8 mouse cellular contexts compared by ENCODE assay signal in genomic region chr3:122274241-122275024, GRCm38 (mm10). TPM values are rescaled to one million over a fixed set of nuclear protein-coding genes. Genes with fewer than 3 reads are reported as not detected.
A peak's percentile ranks its signal among the peaks of the same experiment; 100 is the strongest.
DNase-seq lines count a peak whose midpoint lies in the region; ATAC-seq and TF ChIP-seq lines count a peak whose summit lies in the region.

Gene Dnttip2, plus strand, starts transcription at chr3:122274388.

- peaks cover 45% of the 10 kb centered on the region for H3K79me2 ChIP-seq in CH12.LX (replicated peaks; ENCODE audit: control insufficient read depth, extremely low read depth, insufficient read depth, poor library complexity, severe bottlenecking)

- no peaks in the 10 kb centered on the region for H3K27me3 ChIP-seq in CH12.LX (replicated peaks)
- H3K27me3 ChIP-seq in forebrain, embryonic 10.5 days (ENCODE audit: poor library complexity, severe bottlenecking), result no peaks in the 10 kb centered on the region
- no peaks in the 10 kb centered on the region for H3K27me3 ChIP-seq in heart, embryonic 16.5 days (ENCODE audit: control insufficient read depth, insufficient read depth, low read length)
- H3K27me3 ChIP-seq in neural tube, embryonic 15.5 days (replicated peaks), result no peaks in the 10 kb centered on the region

- H3K4me1 ChIP-seq in CH12.LX (ENCODE audit: control insufficient read depth in 1 of 2, insufficient read depth in 2 of 2), result peaks cover 7 to 45% of the 10 kb centered on the region in 2 experiments
- H3K4me1 ChIP-seq in forebrain, embryonic 10.5 days, result peaks cover 30% of the 10 kb centered on the region
- peaks cover 34% of the 10 kb centered on the region for H3K4me1 ChIP-seq in heart, embryonic 16.5 days (ENCODE audit: control insufficient read depth, insufficient read depth, low read length)
- peaks cover 39% of the 10 kb centered on the region for H3K4me1 ChIP-seq in neural tube, embryonic 15.5 days

- H3K9ac ChIP-seq in CH12.LX (ENCODE audit: insufficient read depth, low read depth), result peak within 1 kb of the TSS; percentile 81
- H3K9ac ChIP-seq in heart, embryonic 16.5 days (ENCODE audit: low read length), result peak within 1 kb of the TSS; percentile 98
- peak within 1 kb of the TSS; percentile 87 for H3K9ac ChIP-seq in neural tube, embryonic 15.5 days (replicated peaks)

- TF ChIP-seq RAD21 in CH12.LX (IDR thresholded peaks at IDR 0.05; ENCODE audit: low read depth, low read length), result no peak

- peak; percentile 96 for TF ChIP-seq POLR2A in CH12.LX (IDR thresholded peaks at IDR 0.05; ENCODE audit: low read depth, low read length)

- ATAC-seq in heart, embryonic 16.5 days (replicated peaks; ENCODE audit: extremely low read depth, insufficient read depth, low FRiP score), result peak; percentile 96
- ATAC-seq in neural tube, embryonic 15.5 days (ENCODE audit: low FRiP score), result peak; percentile 95

- H3K36me3 ChIP-seq in CH12.LX (replicated peaks in 1 of 2; ENCODE audit: control insufficient read depth in 1 of 2, insufficient read depth in 1 of 2, low read length in 1 of 2), result peaks cover 31 to 44% of the 10 kb centered on the region in 2 experiments
- H3K36me3 ChIP-seq in forebrain, embryonic 10.5 days (replicated peaks), result peaks cover 44% of the 10 kb centered on the region
- H3K36me3 ChIP-seq in heart, embryonic 16.5 days (ENCODE audit: control insufficient read depth, insufficient read depth), result peaks cover 39% of the 10 kb centered on the region
- peaks cover 42% of the 10 kb centered on the region for H3K36me3 ChIP-seq in neural tube, embryonic 15.5 days

- H3K27ac ChIP-seq in CH12.LX (ENCODE audit: insufficient read depth, low read depth), result peak within 1 kb of the TSS; percentile 35
- H3K27ac ChIP-seq in forebrain, embryonic 10.5 days, result peak within 1 kb of the TSS; percentile 91
- H3K27ac ChIP-seq in heart, embryonic 16.5 days (ENCODE audit: low read length), result peak within 1 kb of the TSS; percentile 80
- H3K27ac ChIP-seq in neural tube, embryonic 15.5 days (replicated peaks), result peak within 1 kb of the TSS; percentile 80

- under 1% methylated on average over 57 of the region's 57 CpGs for WGBS in forebrain, embryonic 10.5 days
- WGBS in heart, embryonic 16.5 days, result under 1% methylated on average over 57 of the region's 57 CpGs
- WGBS in neural tube, embryonic 15.5 days, result under 1% methylated on average over 56 of the region's 57 CpGs

- DNase-seq in CH12.LX (ENCODE audit: extremely low read depth), result peak; percentile 96
- DNase-seq in c-Kit-positive CD71-negative TER-119-negative erythroid progenitor cells, embryonic 14.5 days (ENCODE audit: low read depth), result peak; percentile 93
- DNase-seq in forebrain, embryonic 10.5 days (ENCODE audit: extremely low spot score, low spot score), result peak; percentile 93
- DNase-seq in kidney, postnatal 36 days, result peak; percentile 95
- peak; percentile 93 to 95 for DNase-seq in lung, adult 18-20 months
- peak; percentile 94 for DNase-seq in testis, postnatal 14 days (ENCODE audit: low spot score)

- TF ChIP-seq EP300 in CH12.LX (IDR thresholded peaks at IDR 0.05; ENCODE audit: low read length), result no peak

- H3K4me3 ChIP-seq in CH12.LX (replicated peaks in 1 of 3; ENCODE audit: low read depth in 2 of 3, low read length in 2 of 3, poor library complexity in 1 of 3), result peak within 1 kb of the TSS; percentile 90 to 97 (median 92)
- H3K4me3 ChIP-seq in forebrain, embryonic 10.5 days, result peak within 1 kb of the TSS; percentile 94
- H3K4me3 ChIP-seq in heart, embryonic 16.5 days (ENCODE audit: low read length), result peak within 1 kb of the TSS; percentile 100
- H3K4me3 ChIP-seq in neural tube, embryonic 15.5 days (replicated peaks), result peak within 1 kb of the TSS; percentile 91

- dilution Hi-C loops in CH12.LX (cut with MboI; ENCODE audit: extremely low pct_ligation_motif_present, extremely low pct_unique_long_range_greater_than_20kb, low sequenced_read_pairs), result no loop called here

- no peak for TF ChIP-seq CTCF in CH12.LX (conservative IDR thresholded peaks at IDR 0.05 in 1 of 2, IDR thresholded peaks at IDR 0.05 in 1 of 2; ENCODE audit: low read depth in 2 of 2, low read length in 2 of 2)

- no peaks in the 10 kb centered on the region for H3K9me3 ChIP-seq in CH12.LX (replicated peaks; ENCODE audit: low read length)
- H3K9me3 ChIP-seq in forebrain, embryonic 10.5 days, result no peaks in the 10 kb centered on the region
- H3K9me3 ChIP-seq in heart, embryonic 16.5 days (replicated peaks; ENCODE audit: control insufficient read depth, low read length), result no peaks in the 10 kb centered on the region
- no peaks in the 10 kb centered on the region for H3K9me3 ChIP-seq in neural tube, embryonic 15.5 days (replicated peaks)

- in situ Hi-C loops in CH12.LX (cut with MboI; ENCODE audit: low pct_ligation_motif_present, low pct_unique_long_range_greater_than_20kb, low sequenced_read_pairs), result loop anchor here (25.0 kb wide), 1 partner anchor 638 kb away; the partner anchor contains the start of genes 1810037I17Rik and Gm10959

- peak within 1 kb of the TSS; percentile 95 for H3K4me2 ChIP-seq in CH12.LX (ENCODE audit: insufficient read depth, low read depth, poor library complexity, severe bottlenecking)
- peak within 1 kb of the TSS; percentile 87 for H3K4me2 ChIP-seq in heart, embryonic 16.5 days (ENCODE audit: low read depth, low read length)
- H3K4me2 ChIP-seq in neural tube, embryonic 15.5 days, result peak within 1 kb of the TSS; percentile 74

TF ChIP-seq in CH12.LX, 34 proteins besides CTCF, POLR2A, EP300 and RAD21:
- TF ChIP-seq MXI1 (IDR thresholded peaks at IDR 0.05; ENCODE audit: low read depth, low read length) (peak; percentile 93), MAZ (IDR thresholded peaks at IDR 0.05; ENCODE audit: low read depth, low read length) (peak; percentile 87), ZKSCAN1 (IDR thresholded peaks at IDR 0.05; ENCODE audit: borderline replicate concordance, low read depth, low read length) (no peak), POLR2AphosphoS2 (IDR thresholded peaks at IDR 0.05; ENCODE audit: low read depth, low read length) (peak; percentile 90; the same call in 1 of the 2 replicates), MYC (IDR thresholded peaks at IDR 0.05; ENCODE audit: low read depth, low read length) (peak; percentile 87), ZMIZ1 (IDR thresholded peaks at IDR 0.05; ENCODE audit: low read depth, low read length) (peak; percentile 88), ZC3H11A (IDR thresholded peaks at IDR 0.05; ENCODE audit: low read depth, low read length) (no peak), HCFC1 (IDR thresholded peaks at IDR 0.05; ENCODE audit: low read depth, low read length) (peak; percentile 94), SIN3A (IDR thresholded peaks at IDR 0.05; ENCODE audit: low read length) (peak; percentile 95), USF1 (IDR thresholded peaks at IDR 0.05; ENCODE audit: low read depth, low read length) (no peak), IRF4 (IDR thresholded peaks at IDR 0.05; ENCODE audit: low read depth, low read length) (peak; percentile 80), UBTF (IDR thresholded peaks at IDR 0.05; ENCODE audit: low read depth, low read length) (no peak), PAX5 (IDR thresholded peaks at IDR 0.05; ENCODE audit: low read length) (no peak), RCOR1 (conservative IDR thresholded peaks at IDR 0.05; ENCODE audit: low read depth, low read length) (peak; percentile 80; the same call in 1 of the 2 replicates), NRF1 (IDR thresholded peaks at IDR 0.05; ENCODE audit: low read depth, low read length) (peak; percentile 58), MAX (IDR thresholded peaks at IDR 0.05; ENCODE audit: low read length) (peak; percentile 82), MAFK (IDR thresholded peaks at IDR 0.05; ENCODE audit: insufficient replicate concordance, low read length) (no peak), CHD1 (IDR thresholded peaks at IDR 0.05; ENCODE audit: low read depth, low read length) (no peak), MEF2A (IDR thresholded peaks at IDR 0.05; ENCODE audit: borderline replicate concordance, low read depth, low read length) (peak; percentile 87), SMC3 (IDR thresholded peaks at IDR 0.05; ENCODE audit: low read depth, low read length) (no peak; the same call in 1 of the 2 replicates), BHLHE40 (IDR thresholded peaks at IDR 0.05; ENCODE audit: low read depth, low read length) (peak; percentile 66), TCF12 (IDR thresholded peaks at IDR 0.05; ENCODE audit: low read depth, low read length) (peak; percentile 88), JUN (IDR thresholded peaks at IDR 0.05; ENCODE audit: insufficient read depth, low read depth, low read length) (no peak), ZNF384 (IDR thresholded peaks at IDR 0.05; ENCODE audit: low read depth, low read length) (no peak), NELFE (IDR thresholded peaks at IDR 0.05; ENCODE audit: low read depth, low read length) (peak; percentile 82), E2F4 (IDR thresholded peaks at IDR 0.05; ENCODE audit: insufficient replicate concordance, low read depth, low read length) (no peak), CHD2 (IDR thresholded peaks at IDR 0.05; ENCODE audit: low read length) (peak; percentile 72; the same call in 1 of the 2 replicates), GABPA (IDR thresholded peaks at IDR 0.05; ENCODE audit: insufficient replicate concordance, low read depth, low read length) (peak; percentile 79; the same call in 1 of the 2 replicates), JUND (conservative IDR thresholded peaks at IDR 0.05; ENCODE audit: low read depth, low read length) (no peak), ETS1 (conservative IDR thresholded peaks at IDR 0.05; ENCODE audit: low read depth, low read length) (peak; percentile 24; the same call in 1 of the 2 replicates), USF2 (conservative IDR thresholded peaks at IDR 0.05; ENCODE audit: low read depth, low read length) (no peak), TBP (conservative IDR thresholded peaks at IDR 0.05; ENCODE audit: low read depth, low read length) (peak; percentile 78), ELF1 (IDR thresholded peaks at IDR 0.05; ENCODE audit: low read depth, low read length) (peak; percentile 92), KAT2A (IDR thresholded peaks at IDR 0.05; ENCODE audit: insufficient replicate concordance, low read length) (peak; percentile 96; the same call in 1 of the 2 replicates)

RNA-seq across cellular contexts. Expression of gene Dnttip2, which starts in this region (rescaled TPM):
- total RNA-seq in CH12.LX (2012; rRNA removed), result 41.9 and 62.3 TPM in 2 replicates
- 65.2 and 72.7 TPM in 2 replicates for total RNA-seq in CH12.LX (2014; rRNA removed)
- 121 and 141 TPM in 2 replicates for polyA plus RNA-seq in CH12.LX (2012; ENCODE audit: insufficient read length, low read depth)
- polyA plus RNA-seq in forebrain, embryonic 10.5 days (2016; fragmentation: Nextera tagmentation; extraction: Ambion mirVana), result 96.1 and 101 TPM in 2 replicates
- 37.8 and 42.4 TPM in 2 replicates for polyA plus RNA-seq in heart, embryonic 16.5 days (2015; fragmentation: Nextera tagmentation; extraction: Ambion mirVana)
- 42.3 and 47.5 TPM in 2 replicates for polyA plus RNA-seq in neural tube, embryonic 15.5 days (2015; fragmentation: Nextera tagmentation; extraction: Ambion mirVana)

Comparison
In these comparisons a context has a peak if more than half of its experiments do, and no peak if none do; other contexts are left out.
1. Peak in every context shown above with its lines: DNase-seq, ATAC-seq, H3K4me3 ChIP-seq and H3K27ac ChIP-seq.
2. H3K27ac ChIP-seq: peak in every context shown above with its lines; median percentile 91 in forebrain, embryonic 10.5 days; 80 in heart, embryonic 16.5 days; 80 in neural tube, embryonic 15.5 days; 35 in CH12.LX.